Mouse (Mus musculus) thymus, adult 18-20 months (tissue): ENCODE data around the gene Hist1h2af.
"Not testable (repeated sequence)": the region's sequence is repeated elsewhere in the genome, so short reads cannot be mapped to it uniquely, and the experiment has no call there.

Experiments used
- DNase-seq, 2 experiments: peaks; one replicate each; pipeline ENCODE4 v3.0.0; 2022; ENCODE audit warnings: mixed read lengths in 2 of 2

Hist1h2af gene

DNA sequence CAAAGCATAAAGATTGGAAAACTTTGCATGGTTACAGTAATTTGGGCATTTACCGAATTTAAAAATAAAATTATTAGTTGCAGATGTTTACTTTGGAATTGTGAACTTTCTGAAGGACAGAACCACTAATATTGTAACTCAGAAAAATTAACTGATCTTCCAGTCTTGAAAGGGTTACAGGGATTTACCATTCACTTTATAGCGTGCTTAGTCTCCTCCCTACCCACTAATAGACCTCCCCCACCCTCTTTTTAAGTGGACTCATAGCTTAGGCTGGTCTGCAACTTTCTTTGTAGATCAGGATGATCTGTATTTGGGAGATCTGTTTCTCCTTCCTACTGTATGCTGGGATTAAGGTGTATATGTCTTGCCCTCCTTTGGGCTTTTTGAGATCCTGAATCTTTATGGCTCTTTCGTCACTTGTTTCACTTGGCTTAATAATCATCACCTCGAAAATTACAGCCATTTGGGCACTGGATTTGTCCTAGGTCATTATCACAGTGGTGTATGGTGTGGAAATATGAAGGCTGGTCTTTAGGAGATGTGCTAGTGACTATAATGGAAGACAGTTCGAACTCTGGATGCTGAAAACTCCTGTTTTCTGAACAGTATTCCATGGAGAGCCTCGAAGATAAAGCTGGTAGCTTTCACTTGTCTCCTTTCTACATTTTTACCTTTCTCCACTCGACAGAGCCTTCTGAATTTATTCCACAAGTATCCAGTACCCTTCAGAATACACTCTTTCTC is 2.5 kb downstream of the Hist1h2af start:
- DNase-seq = no peak

DNA sequence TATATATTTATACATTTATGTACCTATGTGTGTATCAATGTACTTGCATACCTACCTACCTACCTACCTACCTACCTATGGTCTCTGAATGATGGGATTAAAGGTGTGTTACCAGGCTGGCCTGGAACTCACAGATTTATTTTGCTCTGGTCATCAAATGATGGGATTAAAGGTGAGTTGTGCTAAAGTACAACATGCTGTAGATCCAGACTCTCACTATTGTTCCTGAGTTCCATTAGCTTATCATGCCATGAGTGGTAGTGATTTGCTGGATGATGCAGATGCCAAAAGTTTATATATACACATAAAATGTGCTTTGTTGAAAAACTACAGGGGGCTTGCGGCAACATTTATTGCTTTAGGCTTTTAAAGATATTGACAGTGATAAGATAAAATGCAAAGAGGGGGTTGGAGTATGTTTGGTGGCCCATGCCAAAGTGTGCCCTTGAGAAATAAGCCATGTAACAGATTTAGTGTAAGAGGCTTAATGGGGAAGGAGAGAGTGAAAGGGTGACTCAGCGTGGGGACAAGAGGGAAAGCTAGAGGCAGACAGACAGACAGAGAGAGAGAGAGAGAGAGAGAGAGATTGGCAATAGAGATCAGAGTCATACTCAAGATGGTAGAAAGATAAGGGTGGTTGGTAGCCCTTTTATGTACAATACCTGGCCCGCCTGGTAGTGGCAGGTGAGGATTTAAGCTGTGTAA is 3.5 kb downstream of the Hist1h2af start:
- no peak for DNase-seq

DNA sequence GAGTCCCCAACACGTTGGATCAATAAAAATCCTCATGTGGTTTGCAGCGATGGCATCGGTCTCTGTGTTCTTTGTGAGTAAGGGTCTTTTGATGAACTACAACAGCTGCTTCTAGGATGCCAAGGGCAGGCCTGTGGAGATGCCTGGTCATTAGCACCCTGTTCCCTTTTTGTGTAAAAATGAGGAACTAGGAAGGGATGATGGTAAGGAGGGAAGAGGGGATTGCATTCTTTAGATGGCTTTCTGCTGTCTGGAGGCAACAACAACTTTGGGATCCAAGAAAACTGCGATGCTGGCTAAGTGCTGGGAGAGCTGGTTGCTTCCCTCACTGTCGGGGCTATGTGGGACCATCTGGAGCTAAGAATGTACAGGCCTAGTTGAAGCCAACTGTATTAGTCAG is 4.5 kb downstream of the Hist1h2af start:
- no peak for DNase-seq

DNA sequence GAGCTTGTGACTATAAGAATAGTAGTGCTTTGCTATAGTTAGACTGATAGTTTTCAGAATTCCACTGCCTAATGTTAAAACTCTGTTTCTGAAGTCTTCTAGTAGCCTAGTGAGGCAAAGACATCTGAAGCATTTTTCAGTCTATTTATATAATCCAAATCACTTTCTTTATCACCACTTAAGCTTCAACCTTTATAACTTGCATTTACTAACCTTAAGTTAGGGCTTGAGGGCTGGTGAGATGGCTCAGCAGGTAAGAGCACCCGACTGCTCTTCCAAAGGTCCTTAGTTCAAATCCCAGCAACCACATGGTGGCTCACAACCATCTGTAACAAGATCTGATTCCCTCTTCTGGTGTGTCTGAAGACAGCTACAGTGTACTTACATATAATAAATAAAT is 6.1 kb downstream of the Hist1h2af start:
- DNase-seq = not testable (repeated sequence)

DNA sequence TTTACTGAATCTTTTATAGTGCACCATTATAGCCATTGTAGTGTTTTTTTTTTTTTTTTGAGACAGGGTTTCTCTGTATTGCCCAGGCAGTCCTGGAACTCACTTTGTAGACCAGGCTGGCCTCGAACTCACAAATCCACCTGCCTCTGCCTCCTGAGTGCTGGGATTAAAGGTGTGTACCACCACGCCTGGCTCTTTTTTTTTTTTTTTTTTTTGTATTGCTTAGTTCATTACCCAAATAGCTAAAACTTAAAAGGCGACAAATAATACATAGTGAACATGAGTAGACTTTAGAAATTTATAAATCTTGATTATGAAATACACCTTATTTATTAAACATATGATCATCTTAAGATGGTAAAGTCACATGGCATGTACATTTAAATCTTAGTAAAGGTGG is 7.8 kb downstream of the Hist1h2af start:
- DNase-seq = no peak

DNA sequence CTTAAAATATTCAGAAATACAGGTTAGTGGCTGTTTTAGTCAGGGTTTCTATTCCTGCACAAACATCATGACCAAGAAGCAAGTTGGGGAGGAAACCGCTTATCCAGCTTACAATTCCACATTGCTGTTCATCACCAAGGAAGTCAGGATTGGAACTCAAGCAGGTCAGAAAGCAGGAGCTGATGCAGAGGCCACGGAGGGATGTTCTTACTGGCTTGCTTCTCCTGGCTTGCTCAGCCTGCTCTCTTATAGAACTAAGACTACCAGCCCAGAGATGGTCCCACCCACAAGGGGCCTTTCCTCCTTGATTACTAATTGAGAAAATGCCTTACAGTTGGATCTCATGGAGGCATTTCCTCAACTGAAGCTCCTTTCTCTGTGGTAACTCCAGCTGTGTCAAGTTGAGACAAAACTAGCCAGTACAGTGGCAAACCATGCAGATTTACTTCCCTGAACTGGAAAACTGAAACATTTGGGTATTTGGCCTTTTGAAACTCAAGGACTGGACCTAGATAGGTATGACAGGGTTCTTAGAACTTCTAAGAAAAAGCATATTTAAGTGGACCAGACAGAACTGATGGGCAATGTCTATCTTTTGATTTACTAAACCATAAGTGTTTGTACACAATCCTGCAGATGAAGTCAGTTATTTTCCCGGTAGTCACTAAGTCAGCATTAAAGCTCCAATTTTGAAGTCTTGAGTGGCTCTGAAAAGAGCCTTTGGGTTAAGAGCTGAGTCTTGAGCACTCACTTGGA is 8.7 kb downstream of the Hist1h2af start:
- not testable (repeated sequence) for DNase-seq

DNA sequence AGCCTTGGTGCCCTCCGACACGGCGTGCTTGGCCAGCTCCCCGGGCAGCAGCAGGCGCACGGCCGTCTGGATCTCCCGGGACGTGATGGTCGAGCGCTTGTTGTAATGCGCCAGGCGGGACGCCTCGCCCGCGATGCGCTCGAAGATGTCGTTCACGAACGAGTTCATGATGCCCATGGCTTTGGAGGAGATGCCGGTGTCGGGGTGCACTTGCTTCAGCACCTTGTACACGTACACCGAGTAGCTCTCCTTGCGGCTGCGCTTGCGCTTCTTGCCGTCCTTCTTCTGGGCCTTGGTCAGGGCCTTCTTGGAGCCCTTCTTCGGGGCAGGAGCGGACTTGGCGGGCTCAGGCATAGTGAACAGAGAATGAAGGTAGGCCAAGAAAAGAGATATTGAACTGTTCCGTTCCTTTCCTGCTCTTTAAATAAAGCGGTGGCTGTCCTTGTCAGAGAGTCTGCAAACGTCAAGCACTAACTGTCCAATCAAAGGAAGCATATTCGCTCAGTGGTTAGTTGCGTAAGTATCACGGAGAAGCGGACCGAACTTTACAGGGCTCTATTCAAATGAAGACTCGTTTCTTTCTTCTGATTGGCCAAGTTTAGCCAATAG is 9.4 kb downstream of the Hist1h2af start, which contains the start of gene Hist1h2bh:
Hist1h2bh (minus strand) TSS at position 394 of the 609 bp plus-strand sequence.
- DNase-seq = peak; percentile 49 to 78

DNA sequence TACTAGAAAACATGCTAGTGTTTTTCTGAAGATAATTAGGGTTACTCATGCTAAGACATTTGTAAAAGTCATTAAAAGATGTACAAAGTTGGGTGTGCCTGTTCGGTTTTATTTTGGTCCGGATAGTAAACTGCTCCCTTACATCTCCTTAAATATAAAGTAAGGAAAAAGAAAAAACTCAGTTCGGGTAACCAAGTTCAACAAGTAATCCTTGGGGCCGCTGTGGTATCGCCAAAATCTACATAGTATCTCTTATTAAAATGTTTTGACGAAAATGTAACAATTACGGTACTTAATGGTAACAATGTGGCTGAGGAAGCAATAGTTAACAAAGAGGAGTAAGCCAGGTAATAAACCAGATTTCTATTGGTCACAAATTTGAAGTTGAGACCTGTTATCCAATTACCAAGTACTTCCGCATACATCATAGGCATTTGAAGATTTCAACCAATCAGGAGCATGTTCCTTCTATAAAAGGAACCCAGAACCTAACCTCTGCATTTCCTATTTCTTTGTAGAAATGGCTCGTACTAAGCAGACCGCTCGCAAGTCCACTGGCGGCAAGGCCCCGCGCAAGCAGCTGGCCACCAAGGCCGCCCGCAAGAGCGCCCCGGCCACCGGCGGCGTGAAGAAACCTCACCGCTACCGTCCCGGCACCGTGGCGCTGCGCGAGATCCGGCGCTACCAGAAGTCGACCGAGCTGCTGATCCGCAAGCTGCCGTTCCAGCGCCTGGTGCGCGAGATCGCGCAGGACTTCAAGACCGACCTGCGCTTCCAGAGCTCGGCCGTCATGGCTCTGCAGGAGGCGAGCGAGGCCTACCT is 10.5 kb downstream of the Hist1h2af start, which contains the start of gene Hist1h3f:
Hist1h3f (plus strand) TSS at position 88 of the 822 bp plus-strand sequence.
- DNase-seq = peak; percentile 55 to 72

DNA sequence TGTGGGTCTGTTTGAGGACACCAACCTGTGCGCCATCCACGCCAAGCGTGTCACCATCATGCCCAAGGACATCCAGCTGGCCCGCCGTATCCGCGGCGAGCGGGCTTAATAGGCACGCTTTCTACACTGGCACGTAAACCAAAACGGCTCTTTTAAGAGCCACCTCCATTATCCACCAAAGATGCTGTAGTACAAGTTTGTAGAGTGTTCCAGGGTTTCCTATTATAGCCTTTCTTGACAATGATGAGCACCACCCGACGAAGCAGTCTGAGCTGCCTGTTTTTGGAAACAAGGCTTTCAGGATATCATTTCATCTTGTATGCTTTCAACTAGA is 11.0 kb downstream of the Hist1h2af start:
- not testable (repeated sequence) for DNase-seq

DNA sequence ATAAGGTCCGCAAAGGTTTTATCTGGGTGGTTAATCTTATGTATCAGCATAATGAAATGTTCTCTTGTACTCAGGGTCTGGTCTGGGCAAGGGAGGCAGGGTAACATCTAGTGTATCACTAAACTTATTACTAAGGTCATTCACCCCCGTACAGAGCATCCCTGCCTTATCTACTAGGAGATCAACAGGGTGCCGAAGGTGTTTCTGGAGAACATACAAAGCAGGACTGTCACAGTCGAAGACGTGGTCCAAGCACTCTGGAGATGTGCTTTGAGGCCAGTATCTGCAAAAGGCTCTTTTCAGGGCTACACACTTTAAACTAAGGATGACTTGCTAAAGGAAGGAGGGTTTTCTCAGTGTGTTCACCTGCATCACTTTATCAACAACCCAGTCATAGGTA is 13.0 kb downstream of the Hist1h2af start:
- no peak for DNase-seq

DNA sequence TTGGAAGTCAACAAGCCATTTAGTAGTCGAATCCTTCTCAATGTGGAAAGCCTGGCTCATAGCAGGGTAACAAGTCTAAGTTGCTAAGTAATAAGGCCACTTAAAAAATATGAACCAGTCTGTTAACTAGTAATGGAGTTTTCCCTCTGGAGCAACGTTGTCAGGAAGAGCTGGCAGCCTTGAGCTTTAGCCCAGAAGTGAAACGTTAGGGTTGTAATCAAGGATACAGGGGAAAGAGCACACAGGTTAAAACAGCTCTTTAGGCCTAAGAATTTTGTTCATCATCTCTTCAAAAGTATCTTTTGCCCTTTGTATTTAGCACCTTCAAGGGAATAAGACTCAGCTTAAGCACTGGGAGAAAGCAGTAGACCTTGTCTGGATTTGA is 17.0 kb downstream of the Hist1h2af start:
- no peak for DNase-seq

DNA sequence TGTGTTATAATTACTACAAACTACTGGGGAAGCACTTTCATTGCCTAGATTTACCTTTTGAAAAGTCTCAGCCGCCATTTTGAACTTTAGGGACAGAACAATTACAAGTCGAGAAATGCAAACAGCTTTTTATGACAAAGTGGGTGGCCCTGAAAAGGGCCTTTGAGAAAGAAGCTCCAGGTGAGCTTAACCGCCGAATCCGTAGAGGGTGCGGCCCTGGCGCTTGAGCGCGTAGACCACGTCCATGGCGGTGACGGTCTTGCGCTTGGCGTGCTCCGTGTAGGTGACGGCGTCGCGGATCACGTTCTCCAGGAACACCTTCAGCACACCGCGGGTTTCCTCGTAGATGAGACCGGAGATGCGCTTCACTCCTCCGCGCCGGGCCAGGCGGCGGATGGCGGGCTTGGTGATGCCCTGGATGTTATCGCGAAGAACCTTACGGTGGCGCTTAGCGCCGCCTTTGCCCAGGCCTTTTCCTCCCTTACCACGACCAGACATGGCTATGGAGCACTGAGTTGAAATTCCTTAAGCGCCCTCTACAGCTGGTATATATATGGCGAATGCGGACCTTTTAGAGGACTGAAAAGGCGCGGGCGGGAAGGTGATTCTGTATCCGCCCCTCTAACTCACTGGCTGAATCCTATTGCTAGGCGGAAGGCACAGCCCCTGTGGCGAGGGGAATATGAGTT is 17.6 kb downstream of the Hist1h2af start, which contains the start of gene Hist1h4f:
Hist1h4f (minus strand) TSS at position 503 of the 689 bp plus-strand sequence.
- peak; percentile 77 to 88 for DNase-seq

DNA sequence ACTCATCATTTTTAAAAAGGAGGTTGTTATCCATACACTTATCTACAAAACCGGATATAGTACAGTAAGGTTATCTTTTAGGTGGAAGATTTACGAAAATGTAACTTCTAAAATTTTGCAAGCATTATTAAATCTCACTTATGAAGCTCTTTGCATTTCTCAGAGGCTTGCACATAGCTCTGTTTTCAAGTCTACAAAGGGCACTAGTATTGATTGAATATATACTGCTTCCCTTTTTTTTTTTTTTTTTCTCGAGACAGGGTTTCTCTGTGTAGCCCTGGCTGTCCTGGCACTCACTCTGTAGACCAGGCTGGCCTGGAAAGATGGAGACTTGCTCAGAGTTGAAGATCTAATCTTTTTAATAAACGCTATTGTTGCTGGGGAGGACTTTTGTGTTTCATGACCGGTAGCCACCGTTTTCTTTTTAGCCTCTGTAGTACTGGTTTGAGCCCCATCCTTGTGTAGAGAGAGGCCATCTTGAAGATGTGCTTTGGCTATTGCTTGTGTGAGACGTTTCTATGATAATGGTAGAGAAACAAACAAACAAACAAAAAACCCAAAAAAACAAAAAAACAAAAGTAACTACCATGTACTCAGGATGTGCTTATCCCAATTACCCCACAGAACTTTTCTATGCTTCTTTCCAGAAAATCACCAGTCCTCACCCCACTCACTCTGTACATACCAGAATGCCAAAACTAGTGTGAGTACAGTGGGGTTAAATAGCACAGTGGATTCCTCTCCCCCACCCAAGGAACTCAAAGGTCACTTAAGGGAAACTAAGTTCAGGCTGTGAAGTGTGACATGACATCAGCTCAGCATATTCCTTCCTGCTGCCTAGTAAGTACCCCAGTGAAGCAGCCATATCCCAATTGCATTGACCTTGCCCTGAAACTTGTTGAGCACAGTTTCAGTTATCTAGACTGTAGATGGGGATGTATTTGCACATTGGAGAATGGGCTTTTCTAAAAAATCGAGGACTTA is 18.5 kb downstream of the Hist1h2af start:
- DNase-seq = no peak

DNA sequence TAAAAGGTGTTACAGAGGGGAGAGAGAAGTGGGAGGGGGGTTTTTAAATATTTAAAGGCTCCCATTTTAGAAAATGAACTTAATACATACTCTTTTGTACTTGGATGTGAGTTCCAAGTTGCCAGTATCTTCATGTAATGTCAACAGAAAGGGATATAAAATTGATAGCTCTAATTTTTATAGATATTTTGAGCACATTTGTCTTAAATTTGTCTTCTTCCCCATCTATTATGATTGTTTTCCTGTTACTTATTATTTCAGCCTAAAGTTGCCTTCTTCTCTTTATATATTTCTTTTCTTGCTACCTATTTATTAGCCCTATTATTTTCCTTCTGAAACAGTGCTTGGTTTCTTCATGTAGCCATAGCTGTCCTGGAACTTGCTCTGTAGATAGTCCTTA is 19.3 kb downstream of the Hist1h2af start, which contains the start of gene Hist1h1d:
Hist1h1d (plus strand) TSS at position 301 of the 400 bp plus-strand sequence.
- DNase-seq = no peak

DNA sequence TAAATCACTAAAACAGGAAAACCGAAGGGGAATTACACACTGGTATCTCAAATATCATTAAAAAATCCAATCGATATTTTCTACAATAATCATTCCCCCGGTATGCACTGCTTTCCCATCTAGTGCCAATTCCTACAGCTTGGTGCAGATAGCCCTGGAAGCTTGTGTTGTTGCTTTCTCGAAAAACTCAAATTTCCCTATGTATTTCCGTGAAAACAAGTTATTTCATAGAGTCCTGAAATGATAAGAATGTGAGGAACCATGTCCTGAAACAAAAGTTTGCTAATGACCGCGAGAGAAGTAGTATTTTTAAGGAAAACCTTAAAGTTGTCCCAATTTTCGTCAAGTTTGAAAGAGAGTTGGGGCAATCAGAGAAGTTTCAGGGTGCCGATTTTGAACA is 20.7 kb downstream of the Hist1h2af start:
- no peak for DNase-seq

DNA sequence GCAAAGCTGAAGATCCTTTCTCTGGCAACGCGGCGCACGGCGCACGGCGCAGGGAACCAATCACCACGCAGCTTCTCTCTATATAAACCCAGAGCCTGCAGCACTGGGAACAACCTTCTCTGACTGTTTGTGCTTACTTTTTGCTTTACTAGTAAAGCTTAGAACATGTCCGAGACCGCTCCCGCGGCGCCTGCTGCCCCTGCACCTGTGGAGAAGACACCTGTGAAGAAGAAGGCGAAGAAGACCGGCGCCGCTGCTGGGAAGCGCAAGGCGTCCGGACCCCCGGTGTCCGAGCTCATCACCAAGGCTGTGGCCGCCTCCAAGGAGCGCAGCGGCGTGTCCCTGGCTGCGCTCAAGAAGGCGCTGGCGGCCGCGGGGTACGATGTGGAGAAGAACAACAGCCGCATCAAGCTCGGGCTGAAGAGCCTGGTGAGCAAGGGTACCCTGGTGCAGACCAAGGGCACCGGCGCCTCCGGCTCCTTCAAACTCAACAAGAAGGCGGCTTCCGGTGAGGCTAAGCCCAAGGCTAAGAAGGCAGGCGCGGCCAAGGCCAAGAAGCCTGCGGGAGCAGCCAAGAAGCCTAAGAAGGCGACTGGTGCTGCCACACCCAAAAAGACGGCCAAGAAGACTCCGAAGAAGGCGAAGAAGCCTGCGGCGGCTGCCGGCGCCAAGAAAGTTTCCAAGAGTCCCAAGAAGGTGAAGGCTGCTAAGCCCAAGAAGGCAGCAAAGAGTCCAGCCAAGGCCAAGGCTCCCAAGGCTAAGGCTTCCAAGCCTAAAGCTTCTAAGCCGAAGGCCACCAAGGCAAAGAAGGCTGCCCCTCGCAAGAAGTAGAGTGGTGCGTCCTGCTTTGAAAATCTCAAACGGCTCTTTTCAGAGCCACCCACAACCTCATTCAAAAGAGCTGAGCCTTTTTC is 21.5 kb downstream of the Hist1h2af start:
- DNase-seq = peak; percentile 81 to 89

DNA sequence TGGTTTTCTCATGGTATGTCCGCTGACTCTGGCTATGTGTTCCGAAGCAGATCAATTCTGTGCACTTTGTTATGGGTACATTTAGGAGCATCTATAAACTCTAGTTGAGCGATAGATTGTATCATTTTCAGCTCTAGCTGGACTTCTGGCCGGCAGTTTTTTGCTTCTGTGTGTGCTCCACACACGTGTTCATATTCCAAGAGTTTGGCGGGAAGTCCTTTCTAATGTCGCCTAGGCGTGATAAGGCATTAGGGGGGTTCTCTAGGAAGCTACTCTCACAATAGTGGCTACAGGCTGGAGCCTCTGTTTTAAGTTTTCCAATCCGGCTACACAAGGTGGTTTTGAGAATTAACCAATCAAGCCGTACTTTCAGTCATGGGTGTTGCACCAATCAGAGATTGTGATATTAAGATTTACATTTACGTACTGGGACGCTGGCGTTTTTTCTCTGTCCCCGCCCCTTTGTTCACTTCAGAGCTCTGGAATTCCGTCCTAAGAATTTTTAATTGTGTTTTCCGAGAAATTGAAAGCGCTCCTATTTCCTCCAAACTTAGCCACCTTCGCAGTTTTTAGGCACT is 22.2 kb downstream of the Hist1h2af start:
- DNase-seq = peak in 1 of 2 experiments; percentile 72

DNA sequence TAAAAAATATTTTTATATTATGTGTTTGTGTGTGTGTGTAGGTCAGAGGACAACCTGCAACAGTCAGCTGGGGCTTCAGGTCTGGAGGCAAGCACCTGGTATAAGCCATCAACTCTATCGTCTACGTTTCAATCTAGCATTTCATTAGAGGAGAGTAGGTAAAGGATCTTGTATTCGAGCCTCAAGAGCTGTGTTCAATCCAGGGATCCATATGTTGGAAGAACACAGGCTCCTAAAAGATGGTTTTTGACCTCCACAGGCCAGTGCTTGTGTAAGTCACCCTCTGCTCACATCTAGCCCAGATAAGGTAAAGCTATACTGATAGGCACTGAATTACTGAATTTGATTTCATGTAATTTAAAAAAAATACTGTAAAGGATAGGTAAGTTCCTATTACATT is 23.2 kb downstream of the Hist1h2af start:
- no peak for DNase-seq

DNA sequence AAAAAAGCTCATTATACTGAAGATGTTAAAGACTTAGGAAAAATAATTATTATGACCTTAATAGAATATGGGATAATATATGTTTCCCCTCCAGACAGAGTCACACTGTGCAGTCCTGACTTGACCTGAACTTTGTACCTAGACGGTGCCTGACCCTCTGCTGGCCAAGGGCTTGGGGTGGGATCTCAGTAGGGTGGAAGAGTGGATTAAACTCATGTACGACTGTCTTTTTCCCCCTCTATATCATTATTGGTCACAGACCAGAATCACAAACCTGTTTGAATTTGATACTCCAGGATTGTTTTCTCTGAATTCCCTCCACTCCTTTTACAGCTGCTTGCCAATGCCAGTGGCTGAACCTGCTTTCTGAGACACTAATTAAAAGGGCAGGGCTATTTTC is 27.0 kb downstream of the Hist1h2af start:
- DNase-seq = not testable (repeated sequence)
